Mouse (Mus musculus) left cerebral cortex, adult 6 months (tissue): ENCODE measurements around the gene Gm9944. TPM values are rescaled to one million over a fixed set of nuclear protein-coding genes. Genes with fewer than 3 reads are reported as not detected.

Source experiments
- long read RNA-seq, 2 experiments: library from polyadenylated mRNA; unstranded; transcript quantifications; one replicate each; pipeline ENCODE4 v2.0.0; 2019 to 2020
- polyA plus RNA-seq: library from polyadenylated mRNA; unstranded; fragments of <200 nt; fragmentation: Nextera tagmentation; gene quantifications from 2 replicates; pipeline ENCODE4 v1.2.3, GENCODE M21; 2021

Gm9944 gene
- not detected in 2 replicates for polyA plus RNA-seq
- long read RNA-seq, experiment 1 = 0 reads
- long read RNA-seq, experiment 2 = 0 reads

DNA sequence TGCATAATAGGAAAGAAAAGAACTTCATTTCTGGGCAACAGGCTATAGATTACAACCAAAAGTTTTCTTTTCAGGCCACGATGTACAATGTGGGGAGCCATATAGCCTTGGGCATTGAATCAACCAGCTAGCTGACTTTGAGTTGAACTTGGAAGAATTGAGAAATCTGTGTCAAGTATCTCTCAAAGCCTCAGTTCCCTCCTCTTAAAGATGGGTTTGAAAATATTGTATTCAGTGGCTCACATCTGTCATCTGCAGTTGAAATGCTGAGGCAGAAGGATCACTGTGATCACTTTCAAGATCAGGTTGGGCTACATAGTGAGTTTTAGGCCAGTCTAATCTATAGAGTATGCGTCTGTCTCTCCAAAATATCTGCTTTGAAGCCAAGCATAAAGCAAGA, at the start of gene Gm9944:
Gene Gm9944, minus strand, starts transcription at position 101 of the 400 bp plus-strand sequence.

DNA sequence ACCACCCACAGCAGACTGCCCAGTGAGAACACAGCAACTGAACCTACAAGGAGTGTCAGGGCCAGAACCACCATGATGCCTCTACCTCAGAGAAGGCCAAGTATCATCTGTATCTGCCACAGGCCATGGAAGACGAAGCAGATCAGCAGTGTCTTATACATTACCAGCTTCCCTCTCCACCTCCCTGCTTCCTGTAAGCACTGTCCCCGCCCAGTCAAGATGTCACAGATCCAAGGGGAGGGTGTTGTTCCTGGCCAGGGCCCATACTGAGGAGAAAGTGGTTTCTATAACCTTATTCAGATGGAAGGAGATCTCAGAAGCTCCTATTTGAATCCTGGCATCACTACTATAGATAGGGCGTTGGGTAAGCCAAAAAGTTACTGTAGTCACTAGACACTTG, 10.5 kb upstream of the Gm9944 start, which contains the start of gene Aadacl3:
Gene Aadacl3, minus strand, starts transcription at position 101 of the 400 bp plus-strand sequence.

DNA sequence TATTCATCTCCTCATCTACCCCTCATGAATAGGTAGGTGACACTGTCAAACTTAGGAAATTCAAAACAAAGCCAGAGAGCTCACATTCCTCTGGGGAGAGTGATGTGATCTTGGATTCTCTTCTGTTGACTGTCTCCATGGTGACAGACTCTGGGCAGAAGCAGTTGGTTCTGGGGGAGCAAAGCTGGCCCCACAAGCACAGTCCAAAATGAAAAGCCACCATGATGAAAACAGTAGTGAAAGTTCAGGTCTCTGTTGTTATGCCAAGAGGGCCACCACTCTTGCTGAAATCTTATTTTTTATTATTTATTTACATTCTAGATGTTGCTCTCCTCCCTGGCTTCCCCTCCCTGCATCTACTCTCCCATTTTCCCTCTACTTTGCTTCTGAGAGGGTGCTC, 14.4 kb downstream of the Gm9944 start, which contains the start of gene 1700012P22Rik:
Gene 1700012P22Rik, minus strand, starts transcription at position 101 of the 400 bp plus-strand sequence.

DNA sequence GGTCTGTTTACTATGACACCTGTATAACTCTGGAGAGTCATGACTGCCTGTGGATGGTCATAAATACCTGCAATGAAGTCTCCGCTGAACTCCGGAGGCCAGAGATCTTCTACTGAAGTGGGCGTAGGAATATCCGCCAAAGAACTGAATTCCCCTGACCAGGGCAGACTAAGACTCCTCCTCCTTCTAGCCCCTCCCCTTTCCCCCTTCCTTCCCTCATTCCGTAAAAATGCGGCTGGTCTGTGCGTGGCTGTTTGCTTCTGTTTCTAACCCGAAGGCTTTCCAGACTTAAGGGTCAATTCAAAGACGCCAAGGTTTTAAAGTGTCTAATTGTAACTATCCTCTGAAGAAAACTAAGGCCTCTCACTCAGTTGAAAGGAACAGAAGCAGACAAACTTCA, 44.8 kb downstream of the Gm9944 start, which contains the start of gene Pramef12:
Gene Pramef12, minus strand, starts transcription at position 175 of the 400 bp plus-strand sequence.

Other genes starting within 250 kb of the Gm9944 start
- not detected in 2 replicates for gene C87977, start 240.0 kb downstream of the Gm9944 start, polyA plus RNA-seq
- not detected in 2 replicates for gene Pramel5, start 172.8 kb downstream of the Gm9944 start, polyA plus RNA-seq
- gene Gm13128, start 123.1 kb downstream of the Gm9944 start, polyA plus RNA-seq = not detected in 2 replicates
- not detected in 2 replicates for gene Gm13119, start 95.4 kb downstream of the Gm9944 start, polyA plus RNA-seq
- not detected in 2 replicates for gene Pramef20, start 75.4 kb downstream of the Gm9944 start, polyA plus RNA-seq
- not detected in 2 replicates for gene Pramef12, start 44.9 kb downstream of the Gm9944 start, polyA plus RNA-seq
- not detected in 2 replicates for gene 1700012P22Rik, start 14.5 kb downstream of the Gm9944 start, polyA plus RNA-seq
- not detected in 2 replicates for gene Aadacl3, start 10.4 kb upstream of the Gm9944 start, polyA plus RNA-seq
- not detected in 2 replicates for gene 9430007A20Rik, start 66.5 kb upstream of the Gm9944 start, polyA plus RNA-seq
- not detected in 2 replicates for gene Gm13124, start 111.8 kb upstream of the Gm9944 start, polyA plus RNA-seq
- gene Aadacl4, start 160.4 kb upstream of the Gm9944 start, polyA plus RNA-seq = not detected in 2 replicates
- gene Gm436, start 233.1 kb upstream of the Gm9944 start, polyA plus RNA-seq = not detected in 2 replicates